Mouse (Mus musculus) brain, embryonic 14.5 days (tissue): ENCODE measurements around the gene Nisch.

Source experiments
- CTCF ChIP-seq: fragments of 200-500 bp; IDR thresholded peaks from 2 replicates; pipeline ENCODE4 v1.5.1; 2012; ENCODE audit warnings: inconsistent platforms, mild to moderate bottlenecking, moderate library complexity, borderline replicate concordance; ENCODE audit not compliant: insufficient read depth, insufficient read length; ENCODE audit errors: extremely low read depth
- POLR2A ChIP-seq: fragments of 200-500 bp; IDR thresholded peaks from 2 replicates; pipeline ENCODE4 v1.6.1; 2012; ENCODE audit warnings: mild to moderate bottlenecking, inconsistent platforms, borderline replicate concordance; ENCODE audit not compliant: poor library complexity, insufficient read depth, insufficient read length, severe bottlenecking; ENCODE audit errors: extremely low read depth

GRCm38 (mm10) chr14:31169508-31169907 is 47.2 kb downstream of the Nisch start:
- TF ChIP-seq CTCF (no peak), POLR2A (no peak)
